Mouse (Mus musculus): ENCODE measurements around the gene Tas2r119. TPM values are rescaled to one million over a fixed set of nuclear protein-coding genes. Genes with fewer than 3 reads are reported as not detected.

Tas2r119 gene
- polyA plus RNA-seq (2015; fragmentation: Nextera tagmentation; extraction: Ambion mirVana) = not detected in 2 replicates

GRCm38 (mm10) chr15:32176989-32177388 lies at the start of gene Tas2r119:
TSS of gene Tas2r119 (plus strand) at chr15:32177289.
- Histone ChIP-seq H3K4me1 (replicated peaks; ENCODE audit: control insufficient read depth, insufficient read depth, low read length) (no peaks in the 10 kb centered on the region), H3K27me3 (ENCODE audit: control insufficient read depth, insufficient read depth, low read depth, low read length) (no peaks in the 10 kb centered on the region), H3K9me3 (ENCODE audit: control insufficient read depth, low read length) (no peaks in the 10 kb centered on the region), H3K4me3 (ENCODE audit: low read length) (no peak within 1 kb of the TSS), H3K27ac (ENCODE audit: low read length) (no peak within 1 kb of the TSS), H3K9ac (ENCODE audit: low read length) (no peak within 1 kb of the TSS), H3K4me2 (ENCODE audit: low read depth, low read length) (no peak within 1 kb of the TSS), H3K36me3 (ENCODE audit: control insufficient read depth, insufficient read depth, low read length) (no peaks in the 10 kb centered on the region)
- 84% methylated on average over 4 of the region's 4 CpGs for WGBS
- ATAC-seq (ENCODE audit: low read depth) = no peak

GRCm38 (mm10) chr15:32132315-32132714 lies 44.8 kb upstream of the Tas2r119 start:
- Histone ChIP-seq H3K4me2 (ENCODE audit: low read depth, low read length) (no peak overlapping the region), H3K36me3 (ENCODE audit: control insufficient read depth, insufficient read depth, low read length) (no peaks in the 10 kb centered on the region), H3K9ac (ENCODE audit: low read length) (no peak overlapping the region), H3K4me1 (replicated peaks; ENCODE audit: control insufficient read depth, insufficient read depth, low read length) (peaks cover 2% of the 10 kb centered on the region; the same call in 1 of the 2 replicates), H3K27me3 (ENCODE audit: control insufficient read depth, insufficient read depth, low read depth, low read length) (no peaks in the 10 kb centered on the region), H3K27ac (ENCODE audit: low read length) (no peak overlapping the region), H3K9me3 (ENCODE audit: control insufficient read depth, low read length) (no peaks in the 10 kb centered on the region), H3K4me3 (ENCODE audit: low read length) (no peak overlapping the region)
- WGBS = 65% methylated on average over 7 of the region's 7 CpGs
- ATAC-seq (ENCODE audit: low read depth) = no peak

- no peak overlapping the region for H3K9ac ChIP-seq (ENCODE audit: low read length)
- H3K9me3 ChIP-seq (ENCODE audit: control insufficient read depth, low read length) = no peaks in the 10 kb centered on the region
- H3K27me3 ChIP-seq (ENCODE audit: control insufficient read depth, insufficient read depth, low read depth, low read length) = no peaks in the 10 kb centered on the region
- H3K27ac ChIP-seq (ENCODE audit: low read length) = no peak overlapping the region
- ATAC-seq (ENCODE audit: low read depth) = 0 out of 2 replicates have a peak, but pooled peaks have one; percentile 12
- no peak overlapping the region for H3K4me3 ChIP-seq (ENCODE audit: low read length)
- H3K36me3 ChIP-seq (ENCODE audit: control insufficient read depth, insufficient read depth, low read length) = no peaks in the 10 kb centered on the region
- no peaks in the 10 kb centered on the region for H3K4me1 ChIP-seq (replicated peaks; ENCODE audit: control insufficient read depth, insufficient read depth, low read length)
- H3K4me2 ChIP-seq (ENCODE audit: low read depth, low read length) = no peak overlapping the region
Measured at GRCm38 (mm10) chr15:32141657-32142056, 35.4 kb upstream of the Tas2r119 start.

- Histone ChIP-seq H3K36me3 (ENCODE audit: control insufficient read depth, insufficient read depth, low read length) (no peaks in the 10 kb centered on the region), H3K4me3 (ENCODE audit: low read length) (no peak overlapping the region), H3K4me1 (replicated peaks; ENCODE audit: control insufficient read depth, insufficient read depth, low read length) (no peaks in the 10 kb centered on the region), H3K27me3 (ENCODE audit: control insufficient read depth, insufficient read depth, low read depth, low read length) (no peaks in the 10 kb centered on the region), H3K9ac (ENCODE audit: low read length) (no peak overlapping the region), H3K9me3 (ENCODE audit: control insufficient read depth, low read length) (no peaks in the 10 kb centered on the region), H3K27ac (ENCODE audit: low read length) (no peak overlapping the region), H3K4me2 (ENCODE audit: low read depth, low read length) (no peak overlapping the region)
- 34% methylated on average over 3 of the region's 3 CpGs for WGBS
- no peak for ATAC-seq (ENCODE audit: low read depth)
Measured at GRCm38 (mm10) chr15:32144269-32144668, 32.8 kb upstream of the Tas2r119 start.

- H3K4me3 ChIP-seq (ENCODE audit: low read length) = no peak overlapping the region
- no peak for ATAC-seq (ENCODE audit: low read depth)
- H3K9me3 ChIP-seq (ENCODE audit: control insufficient read depth, low read length) = no peaks in the 10 kb centered on the region
- no peak overlapping the region for H3K4me2 ChIP-seq (ENCODE audit: low read depth, low read length)
- no peak overlapping the region for H3K27ac ChIP-seq (ENCODE audit: low read length)
- WGBS = 83% methylated on average over 2 of the region's 2 CpGs
- H3K4me1 ChIP-seq (replicated peaks; ENCODE audit: control insufficient read depth, insufficient read depth, low read length) = no peaks in the 10 kb centered on the region
- no peaks in the 10 kb centered on the region for H3K36me3 ChIP-seq (ENCODE audit: control insufficient read depth, insufficient read depth, low read length)
- H3K9ac ChIP-seq (ENCODE audit: low read length) = no peak overlapping the region
- no peaks in the 10 kb centered on the region for H3K27me3 ChIP-seq (ENCODE audit: control insufficient read depth, insufficient read depth, low read depth, low read length)
Measured at GRCm38 (mm10) chr15:32153404-32153803, 23.7 kb upstream of the Tas2r119 start.

- Histone ChIP-seq H3K4me1 (replicated peaks; ENCODE audit: control insufficient read depth, insufficient read depth, low read length) (no peaks in the 10 kb centered on the region), H3K4me2 (ENCODE audit: low read depth, low read length) (no peak overlapping the region), H3K27me3 (ENCODE audit: control insufficient read depth, insufficient read depth, low read depth, low read length) (no peaks in the 10 kb centered on the region), H3K4me3 (ENCODE audit: low read length) (no peak overlapping the region), H3K36me3 (ENCODE audit: control insufficient read depth, insufficient read depth, low read length) (no peaks in the 10 kb centered on the region), H3K9ac (ENCODE audit: low read length) (no peak overlapping the region), H3K27ac (ENCODE audit: low read length) (no peak overlapping the region), H3K9me3 (ENCODE audit: control insufficient read depth, low read length) (no peaks in the 10 kb centered on the region)
- 56% methylated on average over 11 of the region's 11 CpGs for WGBS
- no peak for ATAC-seq (ENCODE audit: low read depth)
Measured at GRCm38 (mm10) chr15:32153857-32154449, 23.1 kb upstream of the Tas2r119 start.

GRCm38 (mm10) chr15:32156126-32156525 lies 21.0 kb upstream of the Tas2r119 start:
- Histone ChIP-seq H3K27me3 (ENCODE audit: control insufficient read depth, insufficient read depth, low read depth, low read length) (no peaks in the 10 kb centered on the region), H3K9me3 (ENCODE audit: control insufficient read depth, low read length) (no peaks in the 10 kb centered on the region), H3K4me2 (ENCODE audit: low read depth, low read length) (no peak overlapping the region), H3K27ac (ENCODE audit: low read length) (no peak overlapping the region), H3K9ac (ENCODE audit: low read length) (no peak overlapping the region), H3K4me1 (replicated peaks; ENCODE audit: control insufficient read depth, insufficient read depth, low read length) (no peaks in the 10 kb centered on the region), H3K4me3 (ENCODE audit: low read length) (no peak overlapping the region), H3K36me3 (ENCODE audit: control insufficient read depth, insufficient read depth, low read length) (no peaks in the 10 kb centered on the region)
- WGBS = 62% methylated on average over 5 of the region's 5 CpGs
- no peak for ATAC-seq (ENCODE audit: low read depth)

- no peak overlapping the region for H3K9ac ChIP-seq (ENCODE audit: low read length)
- no peaks in the 10 kb centered on the region for H3K36me3 ChIP-seq (ENCODE audit: control insufficient read depth, insufficient read depth, low read length)
- H3K9me3 ChIP-seq (ENCODE audit: control insufficient read depth, low read length) = no peaks in the 10 kb centered on the region
- no peak overlapping the region for H3K27ac ChIP-seq (ENCODE audit: low read length)
- no peak overlapping the region for H3K4me2 ChIP-seq (ENCODE audit: low read depth, low read length)
- H3K4me3 ChIP-seq (ENCODE audit: low read length) = no peak overlapping the region
- no peaks in the 10 kb centered on the region for H3K27me3 ChIP-seq (ENCODE audit: control insufficient read depth, insufficient read depth, low read depth, low read length)
- no peak for ATAC-seq (ENCODE audit: low read depth)
- no peaks in the 10 kb centered on the region for H3K4me1 ChIP-seq (replicated peaks; ENCODE audit: control insufficient read depth, insufficient read depth, low read length)
Measured at GRCm38 (mm10) chr15:32160281-32160680, 16.8 kb upstream of the Tas2r119 start.

GRCm38 (mm10) chr15:32171764-32172163 lies 5.3 kb upstream of the Tas2r119 start:
- no peak overlapping the region for H3K27ac ChIP-seq (ENCODE audit: low read length)
- WGBS = 62% methylated on average over 6 of the region's 6 CpGs
- H3K4me3 ChIP-seq (ENCODE audit: low read length) = no peak overlapping the region

More at GRCm38 (mm10) chr15:32171764-32172163, 5.3 kb upstream of the Tas2r119 start:
- H3K27me3 ChIP-seq (ENCODE audit: control insufficient read depth, insufficient read depth, low read depth, low read length) = no peaks in the 10 kb centered on the region
- H3K4me1 ChIP-seq (replicated peaks; ENCODE audit: control insufficient read depth, insufficient read depth, low read length) = no peaks in the 10 kb centered on the region
- H3K9ac ChIP-seq (ENCODE audit: low read length) = no peak overlapping the region
- no peak for ATAC-seq (ENCODE audit: low read depth)
- no peaks in the 10 kb centered on the region for H3K9me3 ChIP-seq (ENCODE audit: control insufficient read depth, low read length)
- H3K36me3 ChIP-seq (ENCODE audit: control insufficient read depth, insufficient read depth, low read length) = no peaks in the 10 kb centered on the region
- no peak overlapping the region for H3K4me2 ChIP-seq (ENCODE audit: low read depth, low read length)

Data from lung, embryonic 16.5 days (tissue).